Mouse (Mus musculus): ENCODE results near the gene Cmip. TPM values are rescaled to one million over a fixed set of nuclear protein-coding genes. Genes with fewer than 3 reads are reported as not detected.

The Cmip gene
- total RNA-seq, 2 experiments from 2014 or later, result 358 to 375 TPM

- intact Hi-C loops (cut with DNase I), result loop anchor here (5.0 kb wide), 1 partner anchor 54 kb away; no protein-coding TSS in a partner anchor
- peak in 1 of 2 experiments; percentile 38 for DNase-seq (ENCODE audit: low spot score in 2 of 2)
Observed at GRCm38 (mm10) chr8:117498179-117498914, 241.5 kb downstream of the Cmip start, which contains the start of gene Plcg2. Gene Plcg2 (plus strand): TSS chr8:117498291.

GRCm38 (mm10) chr8:117498915-117499540 lies 242.2 kb downstream of the Cmip start:
- intact Hi-C loops (cut with DNase I), result loop anchor here (5.0 kb wide), 1 partner anchor 53 kb away; no protein-coding TSS in a partner anchor
- DNase-seq (ENCODE audit: low spot score in 2 of 2), result no peak

GRCm38 (mm10) chr8:117500232-117500823 lies 243.5 kb downstream of the Cmip start:
- no peak for DNase-seq (ENCODE audit: low spot score in 2 of 2)
- intact Hi-C loops (cut with DNase I), result no loop called here

GRCm38 (mm10) chr8:117501323-117501722 lies 244.5 kb downstream of the Cmip start:
- DNase-seq (ENCODE audit: low spot score in 2 of 2), result no peak
- intact Hi-C loops (cut with DNase I), result no loop called here

- no peak for DNase-seq (ENCODE audit: low spot score in 2 of 2)
- intact Hi-C loops (cut with DNase I), result no loop called here
Observed at GRCm38 (mm10) chr8:117503405-117504069, 246.7 kb downstream of the Cmip start.

GRCm38 (mm10) chr8:117507703-117508102 lies 250.8 kb downstream of the Cmip start:
- no peak for DNase-seq (ENCODE audit: low spot score in 2 of 2)
- intact Hi-C loops (cut with DNase I), result no loop called here

Small RNA genes lying within 50 kb of the gene (microRNA-seq; reads per million reads assigned to microRNA genes)
- gene Mir7077, result 0.53 to 1.0 reads per million in 2 experiments
- gene Mir7078, result 0.26 to 0.34 reads per million in 2 experiments

Other genes with a start within 250 kb of the Cmip start
- gene Pkd1l2, start 174.6 kb upstream of the Cmip start, total RNA-seq (2021), result not detected
- gene Bco1, start 161.2 kb upstream of the Cmip start, total RNA-seq (2021), result not detected
- 10 to 100 TPM; 17.2 to 19.3 TPM for gene Gan, start 98.9 kb upstream of the Cmip start, total RNA-seq (2021)
- gene Plcg2, start 241.2 kb downstream of the Cmip start, total RNA-seq (2021), result 1 to 10 TPM; 2.9 TPM

Data from left cerebral cortex, postnatal 14 days (tissue).